Mouse (Mus musculus): ENCODE results near the gene Kcnj1.

Kcnj1 gene

DNA sequence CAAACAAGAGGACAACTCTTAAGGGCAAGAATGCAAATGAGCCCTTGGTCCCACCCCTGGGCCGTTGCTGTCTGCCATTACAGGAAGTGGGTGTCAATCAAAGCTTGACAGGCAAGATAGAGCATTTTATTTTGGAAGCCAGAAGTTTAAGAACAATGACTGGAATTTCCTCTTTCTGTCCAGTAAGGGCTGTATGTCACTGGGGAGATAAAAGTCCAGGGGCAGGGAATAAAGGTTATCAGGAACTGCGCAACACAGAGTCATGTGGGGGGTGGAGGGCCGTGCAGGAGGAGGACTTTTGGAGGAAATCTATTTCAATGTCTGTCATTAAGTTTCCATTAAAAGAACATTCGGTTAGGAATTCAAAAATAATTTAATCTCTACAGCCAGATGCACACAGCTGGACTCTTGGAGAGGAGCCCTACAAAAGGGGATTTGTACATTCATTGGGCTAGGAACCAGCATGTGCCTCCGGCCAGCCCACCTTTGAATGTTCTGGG is 28.4 kb downstream of the Kcnj1 start:
- no peak for DNase-seq

DNA sequence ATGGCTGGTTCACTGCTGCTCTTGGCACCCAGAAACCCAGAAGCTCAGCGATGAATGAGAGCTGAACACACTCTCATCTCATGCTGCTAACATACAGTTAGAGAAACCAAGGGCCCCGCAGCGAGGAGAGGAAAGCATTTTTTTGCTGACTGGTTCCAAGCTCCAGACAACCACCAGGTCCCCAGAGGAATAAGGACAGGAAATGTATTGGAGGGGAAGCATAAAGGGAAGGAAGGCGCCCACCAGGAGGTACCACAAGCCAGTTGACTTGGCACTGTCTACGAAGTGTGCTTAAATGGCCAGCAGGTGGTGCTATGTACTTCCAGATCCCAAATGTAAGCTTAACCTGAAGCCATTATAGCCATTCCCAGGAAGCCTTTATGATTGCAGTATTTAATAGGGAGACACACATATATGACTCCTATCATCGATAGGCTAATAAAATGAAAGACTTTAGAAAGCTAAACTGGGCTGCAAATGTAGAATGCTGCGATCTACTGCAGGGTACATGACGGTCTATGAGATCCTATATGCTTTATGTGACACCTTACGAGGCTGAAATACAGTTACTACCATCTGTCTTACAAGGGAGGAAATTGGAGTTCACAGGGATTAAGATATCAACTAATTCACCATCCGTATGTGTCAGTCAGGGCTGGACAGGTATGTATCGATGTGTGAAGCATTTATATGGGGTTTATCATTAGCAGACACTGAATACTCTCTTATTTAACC is 33.1 kb downstream of the Kcnj1 start:
- DNase-seq: peak; percentile 68

DNA sequence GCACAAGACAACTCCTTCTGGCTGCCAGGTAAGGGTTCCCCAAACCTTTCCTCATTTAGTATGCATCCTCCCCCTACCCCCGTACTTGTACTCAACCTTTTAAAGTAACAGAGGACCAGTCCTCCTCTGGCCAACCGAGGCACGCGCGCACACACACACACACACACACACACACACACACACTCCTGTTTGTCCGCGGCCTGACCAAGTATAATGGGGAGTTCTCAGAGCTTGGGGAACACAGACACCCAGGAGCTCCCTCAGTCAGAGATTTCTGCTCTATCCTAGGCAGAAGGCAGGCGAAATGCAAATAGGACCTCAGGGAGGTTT is 36.4 kb downstream of the Kcnj1 start:
- DNase-seq: no peak

DNA sequence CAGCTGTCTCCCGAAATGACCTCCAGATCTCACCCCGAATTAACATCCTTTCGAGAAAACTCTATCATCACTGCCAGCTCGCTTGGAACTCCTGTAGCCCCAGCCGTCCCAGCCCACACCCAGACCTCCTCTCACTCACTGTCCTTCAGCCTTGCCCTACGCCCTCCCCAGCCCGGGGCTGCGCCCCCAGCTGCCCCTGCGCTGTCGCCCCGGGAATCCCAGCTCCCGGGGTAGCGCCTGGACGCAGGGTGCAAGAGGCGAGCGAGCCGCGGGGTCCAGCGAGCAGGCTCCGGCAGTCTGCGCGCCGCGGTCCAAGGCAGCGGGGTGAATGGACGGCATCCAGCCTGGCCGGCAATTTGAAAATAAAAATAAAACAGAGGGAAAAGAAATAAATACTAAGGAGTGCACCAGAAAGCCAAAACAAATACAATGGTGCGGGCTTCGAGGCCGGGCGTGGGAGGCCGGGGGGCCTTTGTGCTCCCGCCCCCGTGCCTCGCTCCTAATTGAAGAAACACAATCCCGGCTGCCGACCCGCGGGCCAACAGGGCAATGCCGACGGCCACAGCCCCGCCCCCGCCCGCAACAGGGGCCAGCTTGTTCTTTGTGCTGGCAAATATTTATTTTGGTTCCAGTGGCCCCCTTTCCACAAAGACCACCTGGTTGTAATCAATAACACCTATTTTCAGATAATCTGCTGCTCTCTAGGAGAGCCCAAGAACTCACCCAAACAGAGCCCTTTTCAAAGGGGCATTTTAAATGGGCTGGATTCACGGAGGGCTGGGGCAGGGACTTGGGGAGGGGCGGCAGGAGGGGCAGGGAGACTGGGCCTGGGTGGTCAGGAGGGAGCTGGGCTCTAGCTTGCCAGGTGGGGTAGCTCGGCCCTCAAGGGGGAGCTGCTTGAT is 37.0 kb downstream of the Kcnj1 start:
- no peak for DNase-seq

DNA sequence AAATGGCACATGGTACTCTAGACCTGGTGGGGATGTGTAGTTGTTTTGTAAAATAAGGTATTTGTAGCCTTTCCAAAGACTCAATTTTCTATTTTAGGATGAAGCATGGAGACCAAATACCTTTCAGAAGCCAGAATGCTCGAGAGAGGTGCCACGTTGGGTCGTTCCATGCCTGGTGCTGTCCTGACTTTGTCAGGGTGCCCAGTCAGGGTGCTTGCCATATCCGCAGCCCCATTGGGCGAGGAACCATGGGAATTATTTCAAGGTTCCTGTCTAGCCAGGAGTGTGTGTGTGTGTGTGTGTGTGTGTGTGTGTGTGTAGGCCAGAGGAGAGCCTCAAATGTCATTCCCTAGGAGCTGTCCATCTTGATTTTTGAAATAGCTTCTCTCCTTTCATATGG is 38.4 kb downstream of the Kcnj1 start:
- DNase-seq: no peak

DNA sequence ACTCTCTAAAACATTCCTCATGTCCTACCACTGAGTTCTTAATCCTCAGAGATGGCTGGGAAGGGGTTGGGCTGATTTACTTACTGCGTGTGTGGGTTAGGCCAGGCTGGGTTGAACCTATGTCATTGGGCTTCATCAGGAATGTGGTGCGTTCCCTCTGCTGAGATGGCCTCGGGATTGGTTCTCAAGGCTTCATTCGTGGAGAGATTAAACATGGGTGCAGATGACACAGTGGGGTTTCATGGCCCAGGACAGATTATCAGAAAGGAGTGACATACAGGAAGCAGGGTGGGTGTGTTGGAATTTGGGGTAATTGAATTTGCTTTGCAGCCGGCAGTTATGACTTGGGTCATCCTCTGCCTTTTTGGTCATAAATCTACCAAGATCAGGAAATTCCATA is 39.2 kb downstream of the Kcnj1 start:
- no peak for DNase-seq

DNA sequence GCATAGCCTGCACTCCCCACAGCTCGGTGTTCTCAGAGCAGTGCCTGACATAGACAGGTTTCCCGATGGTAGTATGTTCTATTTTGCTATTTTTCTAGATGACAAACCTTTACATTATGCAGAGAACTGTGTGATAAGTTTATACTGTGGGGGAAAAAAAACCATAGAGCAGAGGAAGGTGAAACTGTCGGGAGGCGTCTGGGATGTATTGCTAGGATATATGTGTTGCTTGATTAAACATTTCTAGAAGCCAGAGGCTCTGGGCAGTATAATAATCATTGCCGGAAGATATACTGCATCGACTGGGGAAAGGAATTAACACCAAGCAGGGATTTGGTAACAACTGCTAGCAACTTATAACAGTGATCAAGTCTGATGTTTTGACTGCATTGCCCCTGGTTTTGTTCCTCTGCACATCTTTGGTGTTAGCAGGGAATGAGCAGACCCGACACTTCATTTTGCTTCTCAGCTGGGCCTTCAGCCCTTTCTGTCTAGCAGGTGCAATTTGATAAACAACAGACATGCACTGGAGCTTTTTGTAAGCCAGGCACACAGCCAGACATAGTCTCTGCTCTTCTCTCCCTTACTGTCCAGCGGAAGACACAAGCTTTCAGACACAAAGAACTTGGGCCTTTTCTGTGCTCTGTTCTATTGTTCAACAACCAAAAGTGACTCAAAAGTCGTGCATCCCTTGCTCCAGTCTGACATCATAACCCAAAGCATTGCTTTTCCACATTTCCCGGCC is 40.7 kb downstream of the Kcnj1 start:
- DNase-seq: no peak

DNA sequence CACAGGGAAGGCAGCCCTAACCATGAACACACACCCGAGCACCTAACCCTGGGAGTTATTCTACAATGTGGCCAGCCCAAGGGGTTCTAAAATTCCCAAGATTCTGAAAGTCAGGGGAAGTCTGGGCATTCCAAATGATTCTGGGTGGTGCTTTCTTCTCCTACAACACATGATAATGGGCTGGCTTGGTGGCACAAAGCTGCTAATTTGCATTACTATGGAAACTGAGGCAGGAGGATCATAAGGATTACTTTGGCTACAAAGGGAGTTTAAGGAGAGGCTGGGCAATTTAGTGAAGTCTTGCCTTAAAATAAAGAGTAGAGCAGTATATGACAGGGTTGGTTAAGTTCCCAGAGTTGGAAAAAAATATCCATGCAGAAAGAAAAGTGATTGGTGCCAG is 42.7 kb downstream of the Kcnj1 start:
- DNase-seq: no peak

DNA sequence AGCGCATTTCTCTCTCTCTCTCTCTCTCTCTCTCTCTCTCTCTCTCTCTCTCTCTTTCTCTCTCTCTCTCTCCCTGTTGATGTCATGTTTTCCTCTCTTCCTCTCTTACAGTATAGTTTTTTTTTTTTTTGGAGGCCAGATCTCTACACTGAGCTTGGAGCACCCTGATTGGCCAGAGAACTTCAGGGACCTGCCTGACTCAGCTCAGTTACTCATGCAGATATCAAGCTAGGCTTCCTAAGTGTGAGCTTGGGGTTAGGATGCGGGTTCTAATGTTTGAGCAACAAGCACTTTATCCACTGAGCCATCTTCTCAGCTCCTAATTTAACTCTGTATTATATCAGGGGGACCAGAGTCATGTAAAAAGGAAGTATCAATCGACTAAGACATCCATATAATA is 43.7 kb downstream of the Kcnj1 start:
- DNase-seq: no peak

DNA sequence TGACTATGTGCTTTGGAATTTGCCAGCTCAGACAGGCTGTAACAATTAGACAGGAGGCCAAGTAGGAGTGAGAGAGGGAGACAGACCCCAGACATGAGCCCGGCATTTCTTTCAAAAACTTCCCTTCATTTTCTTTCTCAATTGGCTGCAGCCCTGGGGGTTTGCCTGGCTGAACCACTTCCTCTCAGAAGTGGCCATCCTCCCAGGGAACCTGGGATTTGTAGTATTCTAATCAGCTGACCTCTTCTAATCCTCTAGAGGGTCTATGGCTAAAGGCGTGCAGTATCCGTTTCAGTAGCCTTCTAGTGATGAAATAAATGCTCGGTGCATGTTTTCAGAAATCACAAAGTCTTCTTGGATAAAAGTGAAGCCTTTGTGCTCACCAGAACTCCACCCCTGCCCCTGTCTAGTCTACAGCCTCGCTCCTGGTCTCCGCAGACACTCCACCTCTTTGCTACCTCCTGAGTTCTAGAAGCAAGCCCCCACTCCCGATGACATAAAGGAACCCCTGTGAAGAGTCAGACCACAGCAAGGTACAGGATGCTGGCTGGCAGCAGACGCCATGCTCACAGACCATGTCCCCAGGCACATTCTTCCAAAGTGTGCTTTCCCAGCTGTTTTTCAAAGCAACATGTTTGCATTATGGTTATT is 45.3 kb downstream of the Kcnj1 start:
- DNase-seq: no peak

DNA sequence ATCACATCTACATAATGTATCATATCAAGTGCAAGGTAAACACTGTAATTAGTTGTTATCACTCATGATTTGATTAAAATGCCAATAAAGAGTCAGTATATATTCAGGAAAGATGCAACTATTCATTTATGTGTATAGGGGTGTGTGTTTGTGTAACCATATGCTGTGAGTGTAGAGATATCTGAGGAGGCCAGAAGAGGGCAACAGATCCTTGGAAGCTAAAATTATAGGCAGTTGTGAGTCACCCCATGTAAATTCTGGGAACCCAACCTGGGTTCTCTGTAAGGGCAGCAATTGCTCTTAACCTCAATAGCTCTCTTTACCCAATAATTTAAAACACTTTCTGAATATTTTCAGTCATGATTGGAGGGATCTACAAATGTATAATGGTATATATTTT is 48.4 kb downstream of the Kcnj1 start:
- no peak for DNase-seq

DNA sequence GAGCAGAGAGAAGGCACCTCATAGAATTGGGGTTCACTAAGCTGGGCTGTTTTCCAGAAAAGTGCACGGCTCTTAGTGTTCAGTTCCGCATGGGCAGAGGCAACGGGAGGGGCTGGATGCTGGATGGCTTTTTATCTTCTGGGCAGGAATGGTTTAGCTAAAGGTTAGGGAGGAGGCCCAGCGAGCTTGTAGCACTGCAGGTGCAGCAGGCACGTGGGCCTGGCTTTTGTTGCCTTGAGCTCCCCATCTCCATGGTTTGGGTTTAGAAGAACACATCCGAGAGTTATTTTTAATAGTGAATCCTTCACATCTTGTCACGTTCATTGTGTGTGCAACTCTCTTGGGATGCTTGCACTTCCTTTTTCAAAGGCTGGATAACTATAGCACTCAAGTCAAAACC is 53.0 kb downstream of the Kcnj1 start:
- DNase-seq: no peak

DNA sequence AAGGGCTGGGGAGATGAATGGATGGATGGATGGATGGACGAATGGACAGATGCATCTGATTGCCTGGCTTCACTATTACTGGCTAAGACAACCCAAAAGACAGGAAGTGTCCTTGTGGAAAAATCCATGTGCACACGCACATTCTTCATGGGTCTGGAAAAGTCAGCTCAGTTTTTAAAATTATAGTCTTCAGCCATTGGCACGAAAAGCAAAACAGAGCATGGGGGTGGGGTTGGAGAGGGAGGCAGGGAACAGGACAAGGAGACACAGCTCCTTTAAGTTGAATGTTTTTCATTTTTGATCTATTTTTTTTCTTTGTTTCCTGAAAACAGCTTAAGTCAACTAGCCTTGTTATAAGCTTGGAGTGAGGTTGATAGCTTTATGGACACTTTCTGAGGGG is 58.8 kb downstream of the Kcnj1 start:
- no peak for DNase-seq

DNA sequence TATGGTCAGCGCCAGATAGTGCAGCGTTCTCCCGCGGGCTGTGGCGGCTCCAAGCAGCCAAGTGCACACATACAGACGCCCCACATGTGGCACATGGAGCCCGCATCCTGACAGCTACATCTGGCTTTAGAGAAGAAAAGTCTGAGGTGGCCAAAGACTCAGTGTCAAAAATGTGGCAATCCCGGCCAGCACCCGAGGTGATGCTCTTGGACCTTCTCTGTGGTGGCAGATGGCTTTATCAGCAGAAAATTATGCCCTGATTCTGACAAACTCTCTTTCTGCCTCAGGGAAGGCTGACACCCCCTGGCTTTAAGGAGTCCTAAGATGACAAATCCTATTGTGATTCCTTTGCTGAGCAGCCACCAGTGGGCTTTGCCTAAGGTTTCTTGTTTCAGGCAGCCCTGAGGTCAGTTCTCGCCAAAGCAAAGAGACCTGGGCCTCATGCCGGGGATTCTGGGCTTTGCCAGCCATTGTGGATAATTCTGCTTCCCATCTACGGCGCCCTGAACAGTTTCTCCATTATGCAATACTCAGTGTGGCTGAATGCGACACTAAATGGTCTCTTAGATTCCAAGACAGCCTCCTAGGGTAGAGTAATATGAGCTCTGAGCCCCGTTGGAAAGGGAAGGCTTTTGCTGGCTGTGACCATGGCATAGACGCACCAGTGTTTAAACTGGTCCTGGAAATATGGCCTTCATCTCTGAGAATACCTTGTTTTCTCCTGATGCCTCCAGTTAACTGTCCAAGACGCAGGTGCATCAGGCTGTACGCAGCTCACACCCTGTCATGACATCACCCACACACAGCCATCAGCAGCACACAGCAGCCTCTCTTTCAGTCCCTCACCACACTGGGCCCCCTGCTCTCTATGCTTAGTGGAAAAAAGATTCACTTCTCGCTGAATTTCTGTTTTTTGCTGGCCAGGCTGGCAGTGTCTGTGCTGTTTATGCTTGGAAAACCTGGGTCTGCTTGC is 62.2 kb downstream of the Kcnj1 start:
- DNase-seq: no peak

DNA sequence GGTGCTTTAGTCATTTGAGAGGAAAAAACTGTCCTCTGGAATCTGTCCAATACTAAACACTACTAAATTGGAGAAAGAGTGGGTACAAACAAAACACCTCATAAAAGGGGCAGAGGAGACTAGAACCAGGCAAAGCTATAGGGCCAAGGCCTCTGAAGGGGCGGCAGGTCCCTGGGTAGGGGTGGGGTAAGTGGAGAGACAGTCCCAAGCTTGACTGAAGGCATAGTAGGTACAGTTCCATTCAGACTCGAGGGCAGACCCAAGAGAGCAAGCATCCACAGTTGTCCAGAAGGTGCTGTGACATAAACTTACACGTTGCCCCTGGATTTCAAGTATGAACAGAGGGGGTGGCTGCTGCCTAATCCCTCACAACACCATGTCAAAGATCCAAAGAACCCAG is 70.8 kb downstream of the Kcnj1 start:
- no peak for DNase-seq

DNA sequence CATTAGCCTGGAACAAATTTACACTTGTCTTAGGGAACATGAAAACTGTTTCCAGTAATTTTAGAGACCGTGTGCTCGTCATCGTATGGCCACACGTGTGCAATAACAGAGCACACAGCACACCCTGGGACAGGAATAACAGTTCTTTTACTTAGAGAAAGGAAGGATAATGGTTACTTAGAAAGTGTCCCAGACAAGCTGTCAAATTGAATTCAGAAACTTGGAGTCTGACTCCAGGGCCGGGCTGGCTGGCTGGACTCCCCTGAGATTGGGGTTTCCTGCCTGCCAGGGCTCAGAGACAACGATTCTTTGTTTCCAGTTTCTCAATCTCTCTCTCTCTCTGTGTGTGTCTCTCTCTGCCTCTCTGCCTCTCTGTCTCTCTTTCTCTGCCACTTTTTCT is 71.5 kb downstream of the Kcnj1 start:
- no peak for DNase-seq

DNA sequence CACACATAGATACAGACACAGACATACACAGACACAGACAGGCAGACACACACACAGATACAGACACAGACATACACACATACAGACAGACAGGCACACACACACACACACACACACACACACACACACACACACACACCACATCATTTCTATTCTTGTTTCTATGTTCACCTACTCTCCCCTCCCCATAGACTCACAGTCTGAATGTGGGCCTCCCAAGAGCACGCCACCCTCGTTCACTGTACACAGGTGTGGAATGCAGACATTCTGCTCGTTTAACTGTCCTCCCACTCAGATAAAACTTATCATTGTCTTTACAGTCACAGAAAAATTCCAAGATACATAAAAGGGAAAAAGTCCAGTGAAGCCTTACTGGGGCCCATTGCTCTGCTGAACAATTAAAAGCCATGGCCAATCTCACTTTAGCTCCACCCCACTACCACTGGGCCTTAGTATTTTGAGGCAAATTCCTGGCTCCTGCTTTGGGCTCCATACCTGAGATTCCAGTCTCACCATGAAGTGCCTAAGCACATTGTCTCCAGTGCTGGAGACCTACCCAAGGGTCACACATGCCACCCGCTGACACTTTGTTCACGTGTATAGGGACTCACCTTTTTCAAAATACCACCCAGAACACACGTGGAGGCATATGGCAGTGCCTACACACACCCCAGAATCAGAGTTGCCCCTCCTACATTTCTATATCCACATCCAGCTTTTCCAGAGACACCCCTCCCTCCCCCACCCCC is 72.3 kb downstream of the Kcnj1 start:
- DNase-seq: no peak

DNA sequence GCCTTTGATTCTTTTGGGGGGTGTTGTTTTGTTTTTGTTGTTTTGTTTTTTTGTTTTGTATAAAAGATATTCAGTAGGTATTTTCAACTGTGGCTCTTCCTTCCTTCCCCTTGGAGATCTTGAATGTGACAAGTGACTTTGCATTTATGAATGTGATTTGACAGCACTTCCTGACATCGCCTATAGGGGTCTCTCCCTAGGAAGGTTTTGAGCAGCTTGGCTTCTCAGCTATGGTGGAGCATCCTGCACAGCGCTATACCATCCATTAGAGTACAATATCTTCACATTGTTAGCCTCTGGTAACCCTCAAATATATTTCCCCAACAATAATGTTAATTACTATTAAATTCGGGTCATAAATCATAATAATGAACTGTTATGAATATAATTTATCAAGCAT is 73.5 kb downstream of the Kcnj1 start:
- DNase-seq: peak; percentile 74

DNA sequence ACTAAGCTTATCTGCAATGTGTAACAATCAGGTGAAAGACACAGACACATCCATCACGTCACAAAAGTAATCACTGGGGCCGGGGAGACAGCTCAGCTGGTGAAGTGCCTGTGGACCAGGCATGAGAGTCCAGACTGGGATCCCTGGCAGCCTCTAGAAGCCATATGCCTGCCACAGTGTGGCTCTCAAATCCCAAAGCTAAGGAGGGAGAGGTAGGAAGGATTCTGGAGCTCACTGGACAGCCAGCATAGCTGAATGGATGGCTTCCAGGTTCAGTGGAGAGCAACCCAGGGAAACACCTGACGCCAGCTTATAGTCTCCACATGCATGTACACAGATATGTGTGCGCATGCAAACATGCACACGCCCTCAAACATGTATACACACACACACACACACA is 76.5 kb downstream of the Kcnj1 start:
- DNase-seq: no peak

All from thymus, postnatal 14 days (tissue).